Mouse (Mus musculus) limb, embryonic 14.5 days (tissue): ENCODE results near the gene Cox14. TPM values are rescaled to one million over a fixed set of nuclear protein-coding genes. Genes with fewer than 3 reads are reported as not detected.
"Not testable (repeated sequence)": the region's sequence is repeated elsewhere in the genome, so short reads cannot be mapped to it uniquely, and the experiment has no call there.

Source experiments
- ATAC-seq: fragments of 200-750 bp; cut with Nextera tagmentation; 2 replicates; pipeline ENCODE4 v1.8.0; 2017; ENCODE audit warnings: low read depth, moderate number of reproducible peaks, moderate TSS enrichment; ENCODE audit not compliant: low FRiP score
- DNase-seq: peaks from one replicate; pipeline ENCODE4 v3.0.0-alpha.2; 2015; ENCODE audit warnings: low spot score
- H3K27ac ChIP-seq: fragments of 300-500 bp; sonication (generic); replicated peaks from 2 replicates; pipeline ENCODE4 v1.5.1; 2014; ENCODE audit warnings: low read depth, mild to moderate bottlenecking, low read length, moderate library complexity, mixed read lengths
- H3K27me3 ChIP-seq: fragments of 300-500 bp; sonication (generic); 2 replicates; pipeline ENCODE4 v1.6.1; 2014; ENCODE audit warnings: low read length, mixed read lengths; ENCODE audit not compliant: control insufficient read depth, insufficient read depth
- H3K36me3 ChIP-seq: fragments of 300-500 bp; sonication (generic); 2 replicates; pipeline ENCODE4 v1.6.1; 2014; ENCODE audit warnings: mild to moderate bottlenecking, low read length, moderate library complexity, mixed read lengths; ENCODE audit not compliant: control insufficient read depth, insufficient read depth
- H3K4me1 ChIP-seq: fragments of 300-500 bp; sonication (generic); 2 replicates; pipeline ENCODE4 v1.6.1; 2014; ENCODE audit warnings: antibody characterized with exemption, low read length, mixed read lengths; ENCODE audit not compliant: control insufficient read depth, insufficient read depth
- H3K4me2 ChIP-seq: fragments of 300-500 bp; sonication (generic); replicated peaks from 2 replicates; pipeline ENCODE4 v1.6.1; 2014; ENCODE audit warnings: low read depth, mild to moderate bottlenecking, low read length, moderate library complexity; ENCODE audit not compliant: severe bottlenecking
- H3K4me3 ChIP-seq: fragments of 300-500 bp; sonication (generic); replicated peaks from 2 replicates; pipeline ENCODE4 v1.5.1; 2014; ENCODE audit warnings: low read length
- H3K9ac ChIP-seq: fragments of 300-500 bp; sonication (generic); 2 replicates; pipeline ENCODE4 v1.6.1; 2014; ENCODE audit warnings: mild to moderate bottlenecking, low read depth, low read length, moderate library complexity; ENCODE audit not compliant: severe bottlenecking
- H3K9me3 ChIP-seq: fragments of 300-500 bp; sonication (generic); 2 replicates; pipeline ENCODE4 v1.6.1; 2016; ENCODE audit warnings: low read length; ENCODE audit not compliant: control insufficient read depth
- POLR2A ChIP-seq: fragments of 200-500 bp; IDR thresholded peaks from 2 replicates; pipeline ENCODE4 v1.8.0; 2012; ENCODE audit warnings: inconsistent platforms, mild to moderate bottlenecking, moderate library complexity, borderline replicate concordance; ENCODE audit not compliant: insufficient read depth, insufficient read length; ENCODE audit errors: extremely low read depth
- WGBS: fragments of 180-500 bp; shearing (Covaris S2); extraction: QIAGEN DNeasy Blood & Tissue Kit; methylation state at CpG from one replicate; pipeline ENCODE4 v1.1.7; 2014; 5-methylcytosine and 5-hydroxymethylcytosine counted together
- polyA plus RNA-seq, 2 experiments: library from polyadenylated mRNA; depleted of rRNA in 1 of 2; stranded (reverse) in 1 of 2; unstranded in 1 of 2; fragments of >200 nt; fragmentation: Nextera tagmentation in 1 of 2; extraction: Ambion mirVana in 1 of 2; gene quantifications; 2 replicates each; pipeline versions ENCODE4 v1.2.1 to v1.2.3; 2012 to 2014

Gene Cox14
- polyA plus RNA-seq, 2 experiments = 157 to 194 TPM

- WGBS = 32% methylated on average over 11 of the region's 11 CpGs
- Histone ChIP-seq H3K4me3 (0 out of 2 replicates have a peak overlapping the region, but pooled peaks have one; percentile 95), H3K36me3 (peaks cover 23% of the 10 kb centered on the region), H3K9me3 (no peaks in the 10 kb centered on the region), H3K4me2 (peak overlapping the region; percentile 74), H3K27me3 (no peaks in the 10 kb centered on the region), H3K27ac (peak overlapping the region; percentile 46), H3K4me1 (peaks cover 13% of the 10 kb centered on the region), H3K9ac (peak overlapping the region; percentile 31; the same call in 1 of the 2 replicates)
- TF ChIP-seq POLR2A = no peak
- ATAC-seq (no peak), DNase-seq (no peak)
These were observed 1.7 kb upstream of the Cox14 start for GRCm38 (mm10) chr15:99723515-99724291.

DNA sequence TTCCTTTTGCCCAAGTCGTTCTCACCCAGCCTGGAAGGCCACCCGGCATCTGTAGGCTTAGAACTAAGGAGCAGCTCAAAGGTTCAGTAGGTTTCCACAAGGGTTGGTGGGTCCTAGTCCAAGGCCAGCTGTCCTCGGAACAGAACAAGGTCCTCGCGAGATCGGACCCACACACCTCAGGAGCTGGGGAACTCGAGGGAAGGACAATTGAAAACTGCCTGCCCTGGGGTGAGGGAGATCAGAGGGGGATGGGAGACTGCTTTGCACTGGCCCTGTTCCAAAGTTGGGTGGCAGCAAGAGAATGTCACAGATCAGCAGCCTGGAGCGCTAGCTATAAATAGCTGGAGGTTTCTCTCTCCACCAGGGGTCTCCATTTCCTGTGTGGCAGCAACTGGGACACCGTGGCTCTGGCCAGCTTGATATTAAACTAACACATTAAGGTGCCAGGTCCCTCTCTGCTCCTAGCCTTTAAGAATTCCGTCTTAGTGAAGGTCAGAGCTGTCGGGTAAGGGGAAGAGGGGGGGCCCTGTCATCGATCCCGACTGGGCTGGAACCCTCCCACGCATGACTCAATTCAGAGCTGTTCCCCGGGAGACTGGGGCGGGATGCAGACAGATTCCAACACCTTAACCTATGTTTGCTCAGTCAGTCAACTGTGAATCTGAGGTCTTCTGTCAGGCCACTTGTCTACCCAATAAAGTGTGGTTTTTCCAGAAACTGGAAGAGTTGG, 961 bp upstream of the Cox14 start:
- no peaks in the 10 kb centered on the region for H3K27me3 ChIP-seq
- H3K4me1 ChIP-seq = peaks cover 13% of the 10 kb centered on the region
- no peak for TF ChIP-seq POLR2A
- ATAC-seq (no peak), DNase-seq (peak; percentile 84)
- WGBS = 15% methylated on average over 16 of the region's 16 CpGs
- peaks cover 31% of the 10 kb centered on the region for H3K36me3 ChIP-seq
- H3K9me3 ChIP-seq = no peaks in the 10 kb centered on the region
- peak overlapping the region; percentile 46 for H3K27ac ChIP-seq
- H3K4me2 ChIP-seq = peak overlapping the region; percentile 74
- H3K9ac ChIP-seq = peak overlapping the region; percentile 42; the same call in 1 of the 2 replicates
- peak overlapping the region; percentile 95 for H3K4me3 ChIP-seq

DNA sequence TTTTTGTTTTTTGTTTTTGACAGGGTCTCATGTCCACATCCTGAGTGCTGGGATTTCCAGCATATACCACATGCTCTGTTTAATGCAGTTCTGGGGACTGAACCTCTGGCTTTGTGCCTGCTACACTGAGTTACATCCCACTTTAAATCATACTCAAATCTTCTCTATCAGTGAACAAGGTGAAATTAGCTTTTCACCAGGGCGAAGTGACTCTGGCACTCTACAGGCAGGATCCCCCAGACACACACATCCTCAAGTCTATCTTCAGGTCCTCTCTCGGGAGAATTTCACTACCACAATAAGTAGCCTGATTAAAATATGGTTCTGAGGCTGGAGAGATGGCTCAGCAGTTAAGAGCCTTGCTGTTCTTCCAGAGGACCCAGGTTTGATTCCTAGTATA, 1.1 kb downstream of the Cox14 start:
- Histone ChIP-seq H3K36me3 (peaks cover 27% of the 10 kb centered on the region), H3K4me3 (peak overlapping the region; percentile 95), H3K9me3 (no peaks in the 10 kb centered on the region), H3K27me3 (no peaks in the 10 kb centered on the region), H3K4me1 (peaks cover 13% of the 10 kb centered on the region), H3K27ac (no peak overlapping the region; the same call in 1 of the 2 replicates), H3K9ac (peak overlapping the region; percentile 91), H3K4me2 (peak overlapping the region; percentile 65)
- no peak for TF ChIP-seq POLR2A
- DNase-seq (no peak), ATAC-seq (no peak)
- WGBS = 78% methylated on average over 2 of the region's 2 CpGs

DNA sequence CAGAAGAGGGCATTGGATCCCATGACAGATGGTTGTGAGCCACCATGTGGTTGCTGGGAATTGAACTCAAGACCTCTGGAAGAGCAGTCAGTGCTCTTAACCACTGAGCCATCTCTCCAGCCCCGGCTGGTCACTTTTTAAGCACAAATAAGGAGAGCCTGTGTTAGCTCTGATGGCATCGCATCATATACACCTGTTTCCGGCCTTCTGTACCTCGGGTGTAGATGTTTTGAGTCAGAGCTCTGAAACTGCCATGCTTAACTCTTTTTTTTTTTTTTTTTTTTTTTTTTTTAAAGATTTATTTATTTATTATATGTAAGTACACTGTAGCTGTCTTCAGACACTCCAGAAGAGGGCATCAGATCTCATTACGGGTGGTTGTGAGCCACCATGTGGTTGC, 1.6 kb downstream of the Cox14 start:
- H3K4me1 ChIP-seq = peaks cover 13% of the 10 kb centered on the region
- H3K36me3 ChIP-seq = peaks cover 26% of the 10 kb centered on the region
- not testable (repeated sequence) for H3K27ac ChIP-seq, H3K27me3 ChIP-seq, H3K4me2 ChIP-seq, H3K9ac ChIP-seq, H3K9me3 ChIP-seq, H3K4me3 ChIP-seq, ATAC-seq, DNase-seq
- WGBS = 96% methylated on average over 4 of the region's 5 CpGs

- H3K4me1 ChIP-seq = peaks cover 13% of the 10 kb centered on the region
- peaks cover 26% of the 10 kb centered on the region for H3K36me3 ChIP-seq
- DNase-seq (no peak), ATAC-seq (no peak)
- TF ChIP-seq POLR2A = no peak
- H3K9ac ChIP-seq = no peak overlapping the region
- no peaks in the 10 kb centered on the region for H3K9me3 ChIP-seq
- H3K27me3 ChIP-seq = no peaks in the 10 kb centered on the region
- no peak overlapping the region for H3K27ac ChIP-seq
- H3K4me3 ChIP-seq = no peak overlapping the region
- WGBS = 96% methylated on average over 12 of the region's 12 CpGs
- no peak overlapping the region for H3K4me2 ChIP-seq
These were observed 2.1 kb downstream of the Cox14 start for GRCm38 (mm10) chr15:99727525-99727924.
